Mouse (Mus musculus): Measurements from ENCODE around the gene Cldn10. TPM values are rescaled to one million over a fixed set of nuclear protein-coding genes. Genes with fewer than 3 reads are reported as not detected.
"Not testable (repeated sequence)": the region's sequence is repeated elsewhere in the genome, so short reads cannot be mapped to it uniquely, and the experiment has no call there.

The Cldn10 gene
- total RNA-seq (2021), result under 1 TPM; 0.57 to 0.64 TPM
- long read RNA-seq, experiment 1, partial matches to known transcripts, result 0 of 3 reads
- long read RNA-seq, experiment 1, other reads (novel, unspliced or antisense), result 0 of 3 reads
- long read RNA-seq, experiment 2, transcript Cldn10-203 (5 exons, 2,128 nt), result major isoform, 6 of 9 reads
- long read RNA-seq, experiment 2, partial matches to known transcripts, result 1 of 9 reads
- long read RNA-seq, experiment 2, other reads (novel, unspliced or antisense), result 0 of 9 reads

DNA sequence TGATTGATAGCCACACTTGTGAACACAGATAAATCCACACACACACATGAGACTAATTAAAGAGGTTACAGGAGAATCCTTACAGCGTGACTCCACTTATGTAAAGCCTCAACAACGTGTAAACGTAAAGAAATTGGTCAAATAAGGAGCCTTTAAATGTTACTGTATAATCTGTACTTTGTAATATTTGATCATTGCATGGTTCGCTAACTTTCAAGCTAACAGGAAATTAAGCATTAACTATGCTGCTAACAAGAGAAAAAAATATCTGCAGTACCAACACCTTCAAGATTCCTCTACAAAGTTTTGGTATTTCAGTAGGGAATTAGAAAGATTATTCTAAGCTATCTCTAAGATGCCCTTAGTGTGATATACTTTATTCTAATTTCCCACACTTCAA is at the start of gene Cldn10:
Gene Cldn10 (plus strand): TSS at position 288 of the 400 bp plus-strand sequence.
- DNase-seq, result no peak

GRCm38 (mm10) chr14:118741780-118742179 is 45.9 kb upstream of the Cldn10 start:
- no peak for DNase-seq

DNA sequence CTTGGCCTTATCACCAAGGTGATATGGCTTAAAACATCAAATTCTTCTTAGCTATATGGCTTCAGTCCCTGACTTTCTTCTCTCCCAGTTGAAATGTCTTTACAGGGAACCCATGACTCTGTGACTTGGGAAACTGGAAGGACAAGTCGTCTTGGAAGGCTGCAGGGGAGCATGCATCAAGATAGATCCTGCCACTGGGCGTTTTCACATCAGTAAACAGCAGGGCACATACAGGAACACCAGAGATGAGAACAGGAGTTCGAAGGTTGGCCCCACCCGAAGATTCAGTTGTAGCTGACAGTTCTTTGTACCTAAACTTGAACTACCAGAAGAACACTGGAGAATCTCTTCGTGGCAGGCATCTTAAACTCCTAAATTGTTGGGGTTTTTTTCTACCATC is 44.8 kb upstream of the Cldn10 start:
- no peak for DNase-seq

- DNase-seq, result no peak
Observed at GRCm38 (mm10) chr14:118749068-118749467, 38.6 kb upstream of the Cldn10 start.

DNA sequence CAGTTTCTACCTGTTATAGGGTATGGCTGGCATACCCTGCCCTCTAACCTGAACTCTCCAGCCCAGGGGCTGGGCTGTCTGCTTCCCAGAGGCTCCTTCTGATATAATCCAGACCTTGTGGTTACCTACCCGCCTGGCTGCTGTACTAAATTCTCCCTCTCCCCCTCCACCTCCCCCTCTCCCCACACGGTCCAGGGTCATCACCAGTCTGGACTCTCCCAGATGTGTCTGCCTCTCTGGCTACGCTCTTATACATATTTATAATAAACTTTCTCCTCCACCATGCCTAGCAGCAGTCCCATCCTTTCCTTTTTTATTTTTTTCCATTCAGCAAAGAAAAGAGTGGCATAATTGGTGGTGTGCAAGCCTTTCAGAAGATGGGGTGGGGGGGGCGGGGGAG is 38.0 kb upstream of the Cldn10 start:
- no peak for DNase-seq

GRCm38 (mm10) chr14:118750505-118751192 is 37.1 kb upstream of the Cldn10 start:
- no peak for DNase-seq

GRCm38 (mm10) chr14:118751193-118751753 is 36.4 kb upstream of the Cldn10 start:
- DNase-seq, result no peak

DNA sequence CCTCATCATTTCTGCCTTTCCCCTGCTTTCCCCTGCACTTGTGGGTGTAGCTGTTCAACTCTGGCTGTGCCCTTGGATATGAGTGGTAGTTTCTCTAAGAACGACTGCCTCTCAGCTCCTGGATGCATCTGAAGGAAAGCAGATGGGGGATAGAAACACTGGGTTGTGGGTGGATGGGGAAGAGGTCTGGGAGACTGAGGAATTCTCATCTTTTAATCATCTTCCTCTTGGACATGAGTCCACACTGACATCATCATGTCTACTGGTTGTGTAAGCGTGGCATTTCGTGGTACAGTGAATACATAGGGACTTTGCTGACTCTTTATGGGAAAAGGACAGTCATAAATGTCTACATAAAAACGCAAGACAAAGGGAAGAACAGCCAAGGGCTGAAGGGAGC is 31.7 kb upstream of the Cldn10 start:
- no peak for DNase-seq

DNA sequence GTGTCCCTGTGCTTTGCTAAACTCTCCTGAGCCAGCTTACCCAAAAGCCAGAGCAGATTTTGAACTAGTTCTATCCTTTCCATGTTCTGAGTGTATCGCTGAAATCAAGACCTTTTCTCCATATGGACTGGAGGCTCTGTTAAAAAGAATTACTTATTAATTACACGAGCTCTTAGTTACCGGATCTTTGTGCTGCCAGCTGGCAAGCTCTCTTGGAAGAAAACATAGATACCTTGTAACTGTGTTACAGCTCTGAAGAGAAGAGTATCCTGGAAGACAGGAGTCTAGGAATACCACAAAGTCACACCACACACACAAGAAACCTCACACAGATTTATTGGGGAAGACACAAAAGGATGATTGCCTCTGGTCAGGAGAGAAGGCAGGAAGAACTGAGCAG is 31.1 kb upstream of the Cldn10 start:
- DNase-seq, result no peak

- DNase-seq, result not testable (repeated sequence)
Observed at GRCm38 (mm10) chr14:118763362-118763761, 24.3 kb upstream of the Cldn10 start.

DNA sequence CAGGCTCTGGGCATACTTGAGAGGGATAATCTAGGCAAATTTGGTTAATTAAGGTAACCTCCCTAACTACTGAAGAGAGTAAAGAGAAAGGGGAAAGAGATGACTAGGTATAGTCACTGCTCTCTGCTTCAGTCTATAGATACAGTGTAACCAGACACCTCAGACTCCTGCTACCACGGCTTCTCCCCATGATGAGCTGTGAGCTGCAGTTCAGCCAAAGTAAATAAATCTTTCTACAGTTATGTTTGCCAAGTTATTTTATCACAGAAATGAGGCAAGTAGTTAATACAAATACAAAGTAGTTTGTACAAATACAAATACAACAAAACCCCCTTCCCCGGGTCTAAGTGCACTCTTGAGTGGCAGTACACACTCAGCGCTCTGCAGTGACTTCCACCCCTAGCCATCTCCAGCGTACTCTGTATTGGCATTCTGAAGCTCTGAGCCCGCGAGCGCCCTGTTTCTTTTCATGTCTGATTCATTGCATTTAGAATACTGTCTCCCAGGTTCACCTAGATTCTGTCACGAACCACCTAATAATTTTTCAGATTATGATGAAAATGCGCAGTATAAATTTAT is 23.7 kb upstream of the Cldn10 start:
- DNase-seq, result no peak

- no peak for DNase-seq
Observed at GRCm38 (mm10) chr14:118765306-118765705, 22.4 kb upstream of the Cldn10 start.

DNA sequence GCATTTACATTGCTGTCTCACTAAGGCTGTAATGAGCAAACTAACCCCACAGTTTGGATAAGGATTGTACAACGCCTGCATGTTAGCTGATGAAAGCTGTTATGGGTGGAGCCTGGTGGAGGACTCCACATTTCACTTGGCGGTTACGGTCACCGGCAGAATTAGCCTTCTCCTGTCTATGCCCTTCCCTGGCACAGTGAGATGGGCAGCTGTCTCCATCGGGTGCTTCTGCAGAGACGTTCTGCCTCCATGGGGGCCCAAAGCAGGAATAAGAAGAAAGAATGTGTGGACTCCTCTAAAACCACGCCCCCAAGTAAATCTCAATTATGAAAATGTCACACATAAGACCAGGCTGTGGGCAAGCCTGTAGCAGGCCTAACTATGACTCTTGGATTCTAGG is 21.8 kb upstream of the Cldn10 start:
- DNase-seq, result no peak

DNA sequence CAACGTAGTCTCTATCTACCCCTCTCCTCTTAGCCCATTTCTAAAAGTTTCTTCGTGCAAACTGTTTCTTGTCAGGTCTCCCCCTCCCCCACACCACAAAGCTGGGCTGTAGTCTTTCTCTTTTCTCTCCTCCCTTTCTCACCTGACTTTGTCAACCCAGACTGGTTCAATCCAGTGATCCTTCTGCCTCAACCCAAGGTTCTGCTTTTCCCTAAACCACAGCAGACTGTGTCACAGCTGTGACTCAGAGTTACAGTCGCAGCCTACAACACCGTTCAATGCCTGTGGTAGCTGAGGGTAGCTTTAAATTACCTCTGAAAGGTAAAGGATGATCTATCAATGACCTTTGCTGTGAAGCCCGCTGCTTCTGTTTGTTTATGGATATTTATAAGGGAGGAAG is 21.3 kb upstream of the Cldn10 start:
- no peak for DNase-seq

GRCm38 (mm10) chr14:118767673-118768353 is 19.9 kb upstream of the Cldn10 start:
- DNase-seq, result peak; percentile 80

DNA sequence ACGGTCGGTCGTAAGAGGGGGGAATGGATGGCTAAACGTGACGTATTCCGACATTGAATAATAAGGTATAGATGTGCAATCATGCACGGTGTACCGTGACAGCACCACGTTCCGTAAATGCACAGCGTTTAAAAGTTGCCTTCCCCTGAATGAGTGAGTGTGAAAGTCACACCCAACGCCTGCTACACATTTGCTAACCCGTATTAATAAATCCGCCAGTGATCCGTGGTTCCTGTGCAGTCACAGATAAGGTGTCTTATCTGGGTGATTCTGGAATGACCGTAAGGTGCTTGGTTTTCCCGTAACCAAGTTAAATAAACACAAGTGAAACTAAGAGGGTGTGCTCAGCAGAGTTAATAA is 19.4 kb upstream of the Cldn10 start:
- no peak for DNase-seq

DNA sequence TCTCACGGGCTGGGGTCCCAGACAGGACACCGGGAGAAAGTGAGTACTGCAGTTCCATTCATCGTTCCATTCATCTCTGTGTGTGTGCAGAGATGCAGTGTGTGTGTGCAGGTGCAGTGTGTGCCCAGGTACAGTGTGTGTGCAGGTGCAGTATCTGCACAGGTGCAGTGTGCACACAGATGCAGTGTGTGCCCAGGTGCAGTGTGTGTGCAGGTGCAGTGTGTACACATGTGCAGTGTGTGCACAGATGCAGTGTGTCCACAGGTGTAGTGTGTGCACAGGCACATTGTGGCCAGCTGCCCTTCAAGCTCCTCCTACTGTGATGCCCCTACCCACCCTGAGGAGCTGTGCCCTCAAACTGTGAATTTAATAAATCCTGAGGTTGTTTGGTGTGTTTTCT is 14.0 kb upstream of the Cldn10 start:
- DNase-seq, result no peak

DNA sequence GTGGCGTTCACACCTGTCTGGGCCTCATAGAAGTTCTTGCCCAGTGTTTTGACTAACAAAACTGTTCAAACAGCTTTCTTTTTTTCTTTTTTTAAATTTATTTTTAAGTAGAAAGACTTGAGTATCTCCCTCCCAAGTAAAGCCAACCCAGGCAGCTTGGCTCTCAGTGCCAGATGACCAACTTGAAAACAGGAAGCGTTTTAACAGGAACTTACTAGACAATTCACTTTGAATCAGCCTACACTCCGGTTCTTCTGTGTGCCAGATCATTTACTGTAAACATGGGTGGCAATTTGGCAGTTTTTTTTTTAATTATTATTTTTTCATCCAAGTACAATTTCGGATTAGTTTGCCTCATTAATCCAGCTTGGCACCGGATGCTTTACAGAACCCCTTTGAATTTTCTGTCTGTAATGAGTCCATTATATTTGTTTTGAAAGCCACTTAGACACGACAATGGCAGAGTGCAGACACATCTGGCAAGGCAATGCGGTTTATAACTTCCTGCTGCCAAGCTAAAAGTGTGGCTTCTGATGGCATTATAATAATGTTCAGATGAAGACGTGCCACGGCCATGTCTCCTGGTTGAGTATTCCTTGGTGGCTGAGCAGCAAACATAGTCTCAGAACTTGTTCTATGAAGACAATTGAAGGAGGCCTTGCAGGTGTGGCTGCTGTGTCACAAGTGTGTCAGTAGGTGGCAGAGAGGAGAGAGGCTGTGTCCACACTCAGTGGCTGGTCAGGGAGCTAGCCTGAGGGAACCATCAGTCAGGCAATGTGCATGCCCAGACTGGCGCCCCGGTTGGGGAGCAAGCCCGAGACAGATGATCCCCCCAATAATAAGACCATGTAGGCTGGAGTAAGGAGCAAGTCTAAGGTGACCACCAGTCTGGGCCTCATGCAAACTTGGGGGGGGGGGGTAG is 12.9 kb upstream of the Cldn10 start:
- DNase-seq, result peak; percentile 26

- DNase-seq, result no peak
Observed at GRCm38 (mm10) chr14:118775554-118775953, 12.2 kb upstream of the Cldn10 start.

DNA sequence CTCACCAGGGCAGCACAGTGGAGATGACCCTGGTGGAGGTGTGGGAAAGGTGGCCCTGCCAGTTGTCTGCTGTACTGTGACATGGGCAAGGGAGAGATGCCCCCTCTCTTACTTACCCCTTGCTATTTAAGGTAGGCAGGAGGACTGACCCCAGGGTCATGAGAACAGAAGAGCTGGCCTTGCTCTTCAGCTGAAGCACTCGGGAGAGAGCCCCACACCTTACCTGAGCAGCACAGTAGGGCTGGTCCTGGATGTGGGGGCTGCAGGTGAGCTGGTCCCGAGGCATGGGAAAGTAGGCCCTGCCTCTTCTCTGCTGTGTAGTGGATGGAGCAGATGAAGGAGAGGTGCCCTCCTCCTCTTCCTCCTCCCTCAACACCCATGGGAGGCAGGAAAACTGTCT is 11.3 kb upstream of the Cldn10 start:
- DNase-seq, result no peak

- DNase-seq, result no peak
Observed at GRCm38 (mm10) chr14:118777478-118777877, 10.2 kb upstream of the Cldn10 start.

GRCm38 (mm10) chr14:118781601-118782000 is 6.1 kb upstream of the Cldn10 start:
- no peak for DNase-seq
